Mouse (Mus musculus) spleen, adult 2 months (tissue): ENCODE measurements around the gene Tenm4.

ENCODE experiments used
- CTCF ChIP-seq: fragments of 200-500 bp; IDR thresholded peaks from 2 replicates; pipeline ENCODE4 v1.5.1; 2011; ENCODE audit warnings: mild to moderate bottlenecking, inconsistent platforms; ENCODE audit not compliant: insufficient read depth, insufficient read length, insufficient replicate concordance; ENCODE audit errors: extremely low read depth
- POLR2A ChIP-seq: fragments of 200-500 bp; IDR thresholded peaks from 2 replicates; pipeline ENCODE4 v1.6.1; 2011; ENCODE audit warnings: low read depth, low read length, inconsistent platforms

DNA sequence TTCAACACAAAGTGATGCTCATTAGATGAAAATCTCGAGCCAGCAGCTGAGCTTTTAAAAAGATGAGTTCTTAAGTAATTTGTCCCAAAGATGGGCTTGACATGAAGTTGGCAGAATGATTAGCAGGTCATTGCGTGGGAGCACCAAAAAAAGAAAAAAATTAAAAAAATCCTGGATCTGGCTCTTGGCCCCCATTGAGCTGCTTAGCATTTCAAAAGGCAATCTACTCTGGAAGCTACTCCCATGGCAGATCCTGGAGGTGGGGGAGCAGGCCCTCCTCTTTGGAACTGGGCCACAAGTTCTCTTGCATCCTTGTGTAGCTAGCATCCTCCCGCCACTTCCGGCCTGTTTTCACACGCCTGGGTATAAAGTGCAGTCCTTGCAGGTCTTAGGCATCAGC is 590.1 kb downstream of the Tenm4 start:
- TF ChIP-seq CTCF = no peak
- TF ChIP-seq POLR2A = no peak
